Mouse (Mus musculus) heart, postnatal 0 days (tissue): Measurements from ENCODE around the gene Chil5.

ENCODE experiments used
- CTCF ChIP-seq: IDR thresholded peaks from 2 replicates; pipeline ENCODE4 v1.5.1; 2016; ENCODE audit warnings: antibody characterized with exemption, control low read depth, low read depth
- EP300 ChIP-seq: IDR thresholded peaks from 2 replicates; pipeline ENCODE4 v1.6.1; 2016; ENCODE audit warnings: antibody characterized with exemption, low read depth

GRCm38 (mm10) chr3:106057966-106058365 lies 25.4 kb upstream of the Chil5 start:
- TF ChIP-seq CTCF (no peak), EP300 (no peak)
